Mouse (Mus musculus) lung, postnatal 10 days (tissue): Measurements from ENCODE around the gene Elp6.

Experiments
- DNase-seq: peaks from one replicate; pipeline ENCODE4 v3.0.0; 2021

Gene Elp6

GRCm38 (mm10) chr9:110304969-110305651, at the start of gene Elp6:
Gene Elp6 (plus strand): TSS chr9:110305173.
- DNase-seq, result peak; percentile 93

- peak; percentile 7 for DNase-seq
Measured at GRCm38 (mm10) chr9:110255407-110256019, 49.5 kb upstream of the Elp6 start.

GRCm38 (mm10) chr9:110258646-110259045, 46.3 kb upstream of the Elp6 start:
- DNase-seq, result no peak

- no peak for DNase-seq
Measured at GRCm38 (mm10) chr9:110259118-110259517, 45.9 kb upstream of the Elp6 start.

- no peak for DNase-seq
Measured at GRCm38 (mm10) chr9:110263181-110263580, 41.8 kb upstream of the Elp6 start.

GRCm38 (mm10) chr9:110264991-110265390, 40.0 kb upstream of the Elp6 start:
- DNase-seq, result no peak

GRCm38 (mm10) chr9:110268416-110268815, 36.6 kb upstream of the Elp6 start:
- DNase-seq, result no peak

GRCm38 (mm10) chr9:110272330-110272729, 32.6 kb upstream of the Elp6 start:
- DNase-seq, result no peak

GRCm38 (mm10) chr9:110273507-110273906, 31.5 kb upstream of the Elp6 start:
- no peak for DNase-seq

GRCm38 (mm10) chr9:110275882-110276281, 29.1 kb upstream of the Elp6 start:
- DNase-seq, result no peak

GRCm38 (mm10) chr9:110277431-110277881, 27.5 kb upstream of the Elp6 start:
- no peak for DNase-seq

GRCm38 (mm10) chr9:110284075-110284697, 20.8 kb upstream of the Elp6 start:
- no peak for DNase-seq

- DNase-seq, result no peak
Measured at GRCm38 (mm10) chr9:110287321-110287924, 17.6 kb upstream of the Elp6 start.

GRCm38 (mm10) chr9:110293254-110293718, 11.7 kb upstream of the Elp6 start:
- DNase-seq, result no peak

GRCm38 (mm10) chr9:110293873-110294415, 11.0 kb upstream of the Elp6 start:
- DNase-seq, result no peak

GRCm38 (mm10) chr9:110294786-110295185, 10.2 kb upstream of the Elp6 start:
- no peak for DNase-seq

- peak; percentile 85 for DNase-seq
Measured at GRCm38 (mm10) chr9:110296867-110297627, 7.9 kb upstream of the Elp6 start.

- peak; percentile 37 for DNase-seq
Measured at GRCm38 (mm10) chr9:110304516-110304915, 457 bp upstream of the Elp6 start.

- no peak for DNase-seq
Measured at GRCm38 (mm10) chr9:110306371-110306770, 1.4 kb downstream of the Elp6 start.

- peak; percentile 12 for DNase-seq
Measured at GRCm38 (mm10) chr9:110314706-110315105, 9.7 kb downstream of the Elp6 start.

- no peak for DNase-seq
Measured at GRCm38 (mm10) chr9:110315410-110315809, 10.4 kb downstream of the Elp6 start.

- DNase-seq, result no peak
Measured at GRCm38 (mm10) chr9:110315904-110316303, 10.9 kb downstream of the Elp6 start.
